Mouse (Mus musculus) gonadal fat pad, adult 2 months (tissue): ENCODE data around the gene Orc2. TPM values are rescaled to one million over a fixed set of nuclear protein-coding genes. Genes with fewer than 3 reads are reported as not detected.

Source experiments
- DNase-seq: peaks from one replicate; pipeline ENCODE4 v3.0.0-alpha.2; 2012; ENCODE audit warnings: low read depth
- polyA plus RNA-seq: library from polyadenylated mRNA; depleted of rRNA; stranded (reverse); fragments of >200 nt; gene quantifications from 2 replicates; pipeline ENCODE4 v1.2.3, GENCODE M21; 2012; rRNA removed

The Orc2 gene
- 10.5 and 16.7 TPM in 2 replicates for polyA plus RNA-seq

DNA sequence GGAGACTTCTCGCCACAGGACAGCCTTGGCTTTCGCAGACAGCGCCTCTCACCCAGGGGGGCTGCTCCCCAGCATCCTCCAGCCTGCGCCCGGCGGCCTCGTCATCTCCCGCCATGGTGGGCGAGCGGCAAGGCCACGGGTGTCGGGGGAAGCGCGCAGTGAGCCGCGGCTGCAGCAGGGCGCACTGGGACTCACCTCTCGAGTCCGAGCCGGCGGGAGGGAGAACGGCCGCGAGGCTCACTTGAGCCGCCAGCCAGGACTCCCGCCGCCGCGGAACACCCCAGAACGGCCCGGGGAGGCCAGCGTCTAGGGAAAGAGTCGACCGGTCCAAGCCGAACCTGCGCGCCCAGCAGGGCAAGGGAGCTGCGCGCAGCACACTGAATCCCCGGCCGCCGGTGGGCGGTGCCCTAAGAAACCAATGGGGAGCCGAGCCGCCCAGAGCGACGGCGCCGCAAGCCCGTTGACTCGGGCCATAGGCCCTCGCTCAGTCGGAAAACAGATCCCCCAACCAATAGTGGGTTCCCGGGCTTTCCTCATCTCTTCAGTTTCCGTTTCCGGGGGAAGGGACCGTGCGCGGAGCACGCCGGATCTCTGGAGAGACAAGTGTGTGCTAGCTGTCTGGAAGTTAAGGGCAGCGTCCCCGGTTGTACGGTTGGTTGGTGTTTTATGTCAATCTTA, at the start of gene Orc2:
TSS of gene Orc2 (minus strand) at position 533 of the 678 bp plus-strand sequence.
- DNase-seq, result peak; percentile 57

DNA sequence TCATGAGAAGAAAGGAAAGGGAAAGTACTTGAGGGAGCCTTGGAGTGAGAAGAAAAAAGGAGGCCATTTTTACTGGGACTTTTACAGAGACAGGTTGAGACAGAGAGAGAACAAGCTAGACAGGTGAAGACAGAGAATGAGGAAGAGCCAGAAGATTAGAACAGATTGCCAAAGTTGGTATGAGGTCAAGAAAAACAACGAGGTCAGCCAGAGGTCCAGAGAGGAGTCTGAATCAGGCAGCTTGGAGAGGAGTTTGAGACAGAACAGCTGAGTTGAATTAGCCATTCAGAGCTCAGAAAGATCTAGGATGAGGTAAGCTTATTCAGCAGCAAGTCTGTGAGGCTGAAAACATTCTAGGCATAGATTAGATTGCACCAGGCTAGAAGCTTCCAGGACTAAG, 36.5 kb upstream of the Orc2 start:
- peak; percentile 94 for DNase-seq

- DNase-seq, result no peak
Measured at GRCm38 (mm10) chr1:58507249-58507648, 2.3 kb upstream of the Orc2 start.

DNA sequence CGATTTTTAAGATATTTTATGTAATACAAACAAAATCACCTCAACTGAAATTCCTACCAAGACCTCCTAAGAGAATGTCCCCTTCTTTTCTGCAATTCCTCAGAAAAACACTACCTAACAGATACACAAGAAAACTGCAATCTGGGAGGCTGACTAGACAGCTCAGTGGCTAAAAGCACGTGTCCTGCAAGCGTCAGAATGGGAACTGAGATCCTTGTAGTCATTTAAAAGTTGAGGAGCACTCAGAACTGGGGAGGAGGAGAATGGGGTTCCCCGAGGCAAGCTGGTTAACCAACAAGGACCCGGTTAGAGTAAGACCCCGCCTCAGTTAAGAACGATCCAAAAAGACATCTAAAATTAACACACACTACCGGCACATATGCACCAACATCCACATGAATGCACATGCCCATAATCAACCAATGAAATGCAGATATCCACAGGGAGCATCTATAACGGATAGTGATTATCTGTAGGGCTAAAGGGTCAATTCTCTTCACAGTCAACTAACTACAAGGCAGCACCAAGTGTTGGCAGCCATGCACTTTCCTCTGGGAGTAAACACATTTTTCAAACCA, 1.0 kb downstream of the Orc2 start:
- no peak for DNase-seq

DNA sequence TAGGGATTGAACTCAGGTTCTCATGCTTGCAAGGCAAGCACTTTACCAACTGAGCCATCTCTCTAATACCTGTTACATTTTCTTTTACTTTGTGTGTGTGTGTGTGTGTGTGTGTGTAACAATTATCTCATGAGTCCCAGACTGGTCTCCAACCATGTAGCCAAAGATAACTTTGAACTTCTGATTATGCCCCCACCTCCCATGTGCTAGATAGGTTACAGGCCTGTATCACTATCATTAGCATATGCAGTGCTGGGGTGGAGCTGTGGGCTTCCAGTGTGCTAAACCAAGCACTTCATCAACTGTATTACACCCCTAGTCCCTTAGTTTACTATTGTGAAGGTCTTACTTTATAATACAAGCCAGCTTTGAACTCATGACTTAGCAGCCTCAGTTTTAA, 1.8 kb downstream of the Orc2 start:
- no peak for DNase-seq

DNA sequence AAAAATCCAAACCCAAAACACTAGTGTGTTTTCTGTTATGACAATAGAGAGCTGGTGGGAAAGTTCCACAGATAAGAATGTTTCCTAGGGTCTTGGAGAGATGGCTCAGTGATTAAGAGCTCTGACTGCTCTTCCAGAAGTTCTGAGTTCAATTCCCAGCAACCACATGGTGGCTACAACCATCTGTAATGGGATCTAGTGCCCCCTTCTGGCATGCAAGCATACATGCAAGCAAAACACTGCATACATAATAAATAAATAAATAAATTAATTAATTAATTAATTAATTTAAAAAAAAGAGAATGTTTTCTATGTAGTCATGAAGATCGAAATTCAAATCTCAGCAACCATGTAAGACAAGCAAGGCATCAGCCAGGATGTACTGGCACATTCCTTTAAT, 6.2 kb downstream of the Orc2 start:
- no peak for DNase-seq

DNA sequence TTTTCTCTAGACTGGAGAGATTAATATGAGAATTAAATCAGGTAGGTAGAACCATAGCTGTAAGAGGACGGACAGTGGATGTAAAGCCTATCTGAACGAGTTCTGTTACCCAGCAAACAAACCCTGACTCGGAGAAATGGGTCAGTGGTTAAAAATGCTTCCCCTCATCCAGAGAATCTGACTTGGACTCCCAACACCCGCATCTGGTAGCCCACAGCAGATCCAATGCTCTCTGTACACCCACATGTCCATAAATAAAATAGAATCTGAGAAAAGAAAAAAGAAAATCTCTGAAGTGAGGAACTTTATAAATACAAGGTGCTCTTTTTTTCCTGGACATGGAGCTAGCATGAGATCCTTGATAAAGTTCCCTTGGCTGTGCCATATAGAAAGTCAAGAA, 7.2 kb downstream of the Orc2 start:
- no peak for DNase-seq

- no peak for DNase-seq
Measured at GRCm38 (mm10) chr1:58495603-58496002, 9.3 kb downstream of the Orc2 start.

DNA sequence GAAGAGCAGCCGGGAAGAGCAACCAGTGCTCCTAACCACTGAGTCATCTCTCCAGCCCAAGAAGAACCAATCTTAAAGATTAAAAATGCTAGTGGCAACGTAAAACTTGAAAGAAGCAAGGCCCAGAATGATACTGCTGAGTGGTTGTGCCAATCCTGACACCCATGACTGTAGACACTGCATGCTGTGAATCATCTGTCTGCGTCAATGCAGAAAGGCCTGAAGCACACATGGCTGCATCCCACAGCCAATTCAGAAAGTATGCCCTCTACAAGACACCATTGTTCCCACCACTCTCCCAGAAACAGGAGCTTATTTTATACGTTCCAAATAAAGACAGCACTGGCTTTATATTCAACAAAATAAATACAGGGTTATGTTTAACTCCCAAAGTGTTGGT, 22.3 kb downstream of the Orc2 start:
- no peak for DNase-seq

GRCm38 (mm10) chr1:58475662-58476061, 29.2 kb downstream of the Orc2 start:
- no peak for DNase-seq

DNA sequence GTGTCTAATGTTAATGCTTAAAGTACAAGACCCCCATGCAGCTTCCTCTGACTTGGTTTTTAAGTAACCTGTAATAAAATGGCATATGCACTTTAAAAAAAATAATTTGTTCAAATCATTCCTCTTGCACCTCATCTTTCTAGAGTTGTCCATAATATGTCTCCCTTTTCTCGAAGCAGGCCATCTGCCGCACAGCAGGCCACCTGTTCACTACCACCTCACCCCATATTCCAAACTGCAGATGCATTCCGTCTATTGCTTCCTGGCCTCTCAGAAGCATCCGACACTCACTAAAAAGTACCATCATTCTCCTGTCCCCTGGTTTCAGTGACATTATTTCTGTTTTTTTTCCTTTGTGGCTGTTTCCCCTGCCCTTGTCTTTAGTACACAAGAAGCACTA, 39.3 kb downstream of the Orc2 start:
- DNase-seq, result no peak

GRCm38 (mm10) chr1:58465042-58465441, 39.9 kb downstream of the Orc2 start:
- DNase-seq, result no peak

- DNase-seq, result no peak
Measured at GRCm38 (mm10) chr1:58463935-58464334, 41.0 kb downstream of the Orc2 start.

DNA sequence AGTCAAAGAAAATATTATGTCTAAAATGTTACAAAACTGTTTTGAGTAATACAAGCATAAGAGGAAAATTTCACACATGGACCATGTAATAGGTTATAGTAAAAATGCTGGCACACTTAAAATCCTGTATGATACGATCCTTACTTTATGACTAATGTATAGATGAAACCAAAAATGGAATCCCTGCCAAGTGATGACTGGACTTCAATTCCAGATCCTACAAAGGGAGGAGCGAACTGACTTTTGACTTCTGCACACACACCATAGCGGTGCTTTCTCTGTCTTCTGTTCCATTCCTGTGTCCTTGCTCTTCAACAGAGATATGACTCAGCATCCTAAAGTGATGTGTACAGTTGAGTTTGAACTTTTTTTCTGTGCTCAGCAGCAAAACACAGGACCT, 44.3 kb downstream of the Orc2 start:
- DNase-seq, result no peak

DNA sequence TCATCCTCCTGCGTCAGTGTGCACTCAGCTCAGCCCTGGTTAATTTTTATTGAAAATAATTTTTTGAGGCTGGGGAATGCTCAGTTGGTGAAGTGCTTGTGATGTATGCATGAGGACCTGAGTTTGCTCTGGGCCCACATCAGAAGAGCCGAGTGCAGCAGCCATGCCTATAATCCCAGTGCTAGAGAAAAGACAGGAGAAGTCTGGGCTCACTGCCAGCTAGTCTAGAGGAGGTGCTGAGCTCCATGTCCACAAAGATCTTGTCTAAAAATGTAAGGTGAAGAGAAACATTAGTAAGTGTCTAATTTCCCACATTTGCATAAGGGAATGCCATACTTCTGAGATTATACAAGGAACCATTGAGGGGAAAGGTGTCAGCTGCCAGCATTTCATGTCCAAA, 46.0 kb downstream of the Orc2 start:
- DNase-seq, result no peak

GRCm38 (mm10) chr1:58458175-58458574, 46.7 kb downstream of the Orc2 start:
- DNase-seq, result no peak

DNA sequence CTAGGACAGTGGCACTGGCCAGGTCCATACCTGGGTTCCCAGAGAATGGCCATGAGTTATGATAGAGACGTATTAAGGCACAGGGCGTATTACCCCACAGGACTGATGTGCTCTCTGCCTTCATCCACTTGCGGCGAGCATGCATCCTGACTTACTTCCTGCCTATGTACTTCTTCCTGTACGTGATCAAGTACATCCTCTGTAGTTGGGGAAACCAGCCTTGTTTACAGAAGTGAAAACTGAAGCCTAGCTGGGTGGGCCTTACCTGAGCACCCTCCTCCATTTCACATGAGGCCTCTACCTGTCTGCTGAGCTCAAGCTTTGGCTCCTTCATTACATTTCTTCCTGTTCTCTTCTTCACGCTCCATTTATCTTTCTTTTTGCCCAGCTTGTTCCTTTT, 50.6 kb downstream of the Orc2 start:
- DNase-seq, result no peak

GRCm38 (mm10) chr1:58448396-58448795, 56.5 kb downstream of the Orc2 start:
- DNase-seq, result no peak

GRCm38 (mm10) chr1:58447766-58448165, 57.1 kb downstream of the Orc2 start:
- no peak for DNase-seq

GRCm38 (mm10) chr1:58445861-58446260, 59.0 kb downstream of the Orc2 start:
- no peak for DNase-seq

DNA sequence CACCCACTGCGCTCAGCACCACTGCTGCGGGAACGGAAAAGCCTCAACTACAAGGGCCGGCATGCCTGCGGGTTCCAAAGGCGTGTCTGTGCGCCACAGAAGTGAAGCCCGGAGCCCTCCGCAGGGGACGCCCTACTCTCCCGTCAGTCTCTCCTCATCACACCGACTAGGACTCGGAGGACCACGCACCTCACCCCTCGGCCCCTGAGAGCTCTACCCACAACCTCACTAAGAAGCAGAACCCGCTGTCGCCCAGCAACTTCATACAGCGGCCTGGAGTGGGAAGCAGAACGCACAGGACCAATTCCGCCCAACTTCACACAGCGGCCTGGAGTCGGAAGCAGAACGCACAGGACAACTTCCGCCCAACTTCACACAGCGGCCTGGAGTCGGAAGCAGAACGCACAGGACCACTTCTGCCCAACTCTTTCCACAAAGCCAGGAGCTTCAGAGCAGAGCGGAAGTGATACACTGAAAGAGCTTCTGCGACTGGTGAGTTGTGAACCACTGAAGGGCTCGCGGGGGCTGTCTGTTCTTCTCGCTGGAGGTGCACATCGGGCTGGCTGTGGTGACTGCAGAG, 59.7 kb downstream of the Orc2 start, which contains the start of the genes Nif3l1 and Ppil3:
TSS of gene Nif3l1 (plus strand) at position 9 of the 580 bp plus-strand sequence.
TSS of gene Ppil3 (minus strand) at position 344 of the 580 bp plus-strand sequence.
- no peak for DNase-seq

GRCm38 (mm10) chr1:58444691-58445090, 60.2 kb downstream of the Orc2 start:
- DNase-seq, result no peak

GRCm38 (mm10) chr1:58424551-58424950, 80.4 kb downstream of the Orc2 start:
- DNase-seq, result no peak
